Mouse (Mus musculus) CD4-positive helper T cell, adult 2 months (primary cell): ENCODE results near the gene Crb2.

Experiments used
- DNase-seq: peaks from one replicate; pipeline ENCODE4 v3.0.0-alpha.2; 2012; ENCODE audit warnings: low read depth, missing footprints, low spot score

Gene Crb2

DNA sequence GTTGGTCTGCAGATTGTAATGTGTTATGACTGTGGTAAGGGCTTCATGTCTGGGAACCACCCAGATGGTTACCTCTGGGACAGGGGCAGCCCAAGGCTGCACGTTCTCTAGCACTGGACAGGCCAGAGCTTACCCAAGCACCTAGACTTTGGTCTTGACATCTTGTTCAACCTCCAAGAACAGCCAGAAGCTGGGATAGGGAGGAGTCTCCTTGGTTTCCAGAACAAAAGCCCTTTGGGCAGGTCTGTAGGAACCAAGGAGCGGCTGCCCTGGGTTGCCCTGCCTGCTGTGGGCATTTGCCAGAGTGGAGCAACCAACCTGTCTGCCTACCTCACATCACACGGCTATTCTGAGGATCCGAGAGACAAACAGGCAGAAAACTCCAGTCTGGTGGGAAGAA lies 21.0 kb downstream of the Crb2 start:
- no peak for DNase-seq

DNA sequence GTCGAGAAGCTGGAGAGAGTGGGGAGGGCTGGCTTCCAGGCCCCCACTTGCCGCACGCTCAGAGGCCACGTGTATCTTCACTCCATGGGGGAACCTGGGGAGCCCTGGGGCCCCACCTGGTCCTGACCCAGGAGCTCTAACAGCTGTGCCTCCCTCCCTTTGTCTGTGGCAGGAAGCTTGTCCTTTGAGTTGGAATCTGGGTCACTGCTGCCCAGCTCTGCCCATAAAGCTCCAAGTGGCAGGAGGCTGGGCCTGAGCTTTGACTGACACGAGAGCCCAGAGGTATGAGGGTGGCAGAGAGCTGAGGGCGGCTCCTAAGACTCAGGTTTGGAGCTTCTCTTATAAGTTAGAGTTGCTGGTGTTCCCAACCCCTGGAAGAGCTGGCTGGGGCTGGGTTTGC lies 23.1 kb downstream of the Crb2 start:
- DNase-seq, result no peak

DNA sequence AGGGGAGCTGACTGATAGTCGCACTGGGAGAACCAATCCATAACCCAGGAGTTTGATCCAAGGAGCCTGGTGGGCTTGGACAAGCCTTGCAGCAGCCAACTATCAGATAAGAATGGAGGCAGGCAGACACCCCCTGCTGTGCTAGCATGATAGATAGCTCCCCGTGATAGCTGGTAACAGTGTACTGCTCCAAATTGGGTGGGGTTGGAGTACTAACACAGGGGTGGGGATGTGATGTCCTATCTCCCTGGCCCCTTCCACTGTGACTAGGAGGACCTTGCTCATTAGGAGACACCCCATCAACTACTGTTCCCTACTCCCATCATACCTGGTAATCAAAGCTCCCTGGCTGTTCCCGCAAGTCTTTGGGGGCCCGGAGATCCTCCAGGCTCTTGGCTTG lies 25.6 kb downstream of the Crb2 start:
- no peak for DNase-seq

DNA sequence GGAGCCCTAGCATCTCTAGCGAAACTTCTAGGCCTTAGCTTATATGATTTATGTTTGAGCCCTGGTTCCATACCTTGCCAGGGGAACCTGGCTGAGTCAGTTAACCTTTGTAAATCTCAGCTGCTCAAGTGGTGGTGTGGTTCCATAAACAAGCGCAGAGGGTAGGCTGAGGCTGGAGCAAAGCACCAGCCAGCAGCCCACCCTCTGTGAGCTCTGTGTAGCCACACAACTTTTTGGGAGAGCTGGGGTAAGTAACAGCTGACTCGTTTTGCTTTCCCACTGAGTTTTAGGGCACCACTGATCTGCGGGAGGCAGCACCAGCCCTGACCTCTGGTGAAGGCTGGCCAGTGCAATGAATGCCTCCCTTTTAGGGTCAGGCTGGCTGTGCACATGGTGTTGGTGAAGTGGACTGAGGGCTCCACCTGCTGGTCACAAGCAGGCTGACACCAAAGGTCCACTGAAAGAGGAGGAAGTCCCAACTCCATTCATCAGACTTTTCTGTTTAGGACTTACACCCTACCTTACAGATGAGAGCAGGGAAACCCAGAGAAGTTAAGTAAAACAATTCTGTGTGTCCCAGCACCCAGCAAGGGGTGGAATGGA lies 26.7 kb downstream of the Crb2 start:
- peak; percentile 40 for DNase-seq

DNA sequence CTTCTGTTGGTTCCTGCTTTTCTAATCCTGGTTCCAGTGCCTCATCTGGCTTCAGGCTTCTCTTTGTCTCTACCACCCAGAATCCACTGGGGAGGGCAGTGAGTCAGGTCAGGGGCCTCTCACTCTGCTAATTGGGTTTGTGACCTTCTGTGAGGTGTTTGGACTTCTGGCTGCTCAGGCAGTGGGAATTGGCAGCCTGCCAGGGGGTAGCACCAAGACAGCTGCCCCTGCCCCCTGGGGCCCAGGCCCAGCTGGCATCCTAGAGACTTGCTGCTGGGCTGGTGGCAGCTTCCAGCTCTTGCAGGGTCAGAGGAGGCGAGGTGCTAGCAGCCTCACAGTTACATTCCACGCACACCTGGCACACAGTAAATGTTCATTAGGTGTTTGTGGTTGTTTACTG lies 35.6 kb downstream of the Crb2 start:
- DNase-seq, result no peak

DNA sequence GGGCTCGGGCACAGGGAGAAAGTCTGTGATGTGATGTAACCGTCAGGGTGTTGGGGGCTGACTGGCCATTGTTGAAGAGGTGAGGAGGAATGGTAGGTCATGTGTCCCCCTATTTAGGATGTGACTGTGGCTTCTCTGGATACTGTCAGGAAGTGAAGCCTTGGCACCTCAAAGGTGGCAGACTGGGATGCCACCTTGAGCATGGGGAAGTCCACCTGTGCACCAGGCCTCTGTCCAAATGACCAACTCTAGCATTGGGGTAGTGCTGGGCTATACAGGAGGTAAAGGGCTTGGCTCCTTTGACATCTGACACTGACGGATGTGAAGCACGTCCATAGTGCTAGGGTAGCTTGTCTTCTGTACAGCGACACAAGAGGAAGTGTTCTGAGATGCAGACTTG lies 36.4 kb downstream of the Crb2 start:
- DNase-seq, result no peak

DNA sequence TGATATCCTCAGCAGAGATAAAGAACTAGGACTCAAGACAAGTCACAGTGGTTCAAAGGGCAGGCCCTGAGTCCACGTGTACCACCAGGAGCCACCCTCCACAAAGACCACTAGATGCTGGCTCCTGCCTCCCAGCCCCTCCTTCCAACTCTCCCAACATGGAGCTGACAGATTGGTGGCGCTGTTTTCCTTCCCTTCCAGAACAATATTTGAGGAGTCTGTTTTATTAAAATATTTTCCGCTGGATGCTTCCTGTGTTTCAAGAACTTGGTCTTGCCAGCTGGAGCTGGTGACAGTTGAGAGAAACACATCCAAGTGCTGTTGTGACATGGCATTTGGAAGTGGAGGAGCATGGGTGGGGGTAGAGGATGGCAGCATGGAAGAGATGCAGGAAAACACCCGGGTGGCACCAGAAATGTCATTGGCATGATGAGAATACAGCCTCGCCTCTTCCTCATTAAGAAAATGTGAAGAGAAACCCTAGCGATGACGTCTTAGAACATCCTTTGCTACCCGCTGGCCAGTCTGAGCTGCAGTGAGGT lies 38.8 kb downstream of the Crb2 start:
- no peak for DNase-seq

DNA sequence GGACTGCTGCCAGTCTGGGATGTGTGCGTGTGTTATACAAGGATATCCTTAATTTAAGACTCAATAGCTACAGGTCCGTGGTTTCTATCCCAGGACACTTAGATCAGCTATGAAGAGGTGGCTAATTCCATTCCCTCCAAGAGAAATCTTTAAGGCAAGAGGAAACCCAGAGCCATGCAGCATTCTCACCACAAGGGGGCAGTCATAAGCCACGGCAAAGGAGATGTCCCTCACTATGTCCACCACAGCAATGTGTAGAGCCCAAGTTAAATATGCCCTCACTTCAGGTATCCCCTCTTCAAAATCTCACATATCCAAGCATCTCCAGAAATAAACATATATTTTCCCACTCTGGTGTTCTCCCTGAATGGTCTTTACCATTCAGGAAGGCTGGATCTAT lies 39.6 kb downstream of the Crb2 start:
- peak; percentile 37 for DNase-seq

DNA sequence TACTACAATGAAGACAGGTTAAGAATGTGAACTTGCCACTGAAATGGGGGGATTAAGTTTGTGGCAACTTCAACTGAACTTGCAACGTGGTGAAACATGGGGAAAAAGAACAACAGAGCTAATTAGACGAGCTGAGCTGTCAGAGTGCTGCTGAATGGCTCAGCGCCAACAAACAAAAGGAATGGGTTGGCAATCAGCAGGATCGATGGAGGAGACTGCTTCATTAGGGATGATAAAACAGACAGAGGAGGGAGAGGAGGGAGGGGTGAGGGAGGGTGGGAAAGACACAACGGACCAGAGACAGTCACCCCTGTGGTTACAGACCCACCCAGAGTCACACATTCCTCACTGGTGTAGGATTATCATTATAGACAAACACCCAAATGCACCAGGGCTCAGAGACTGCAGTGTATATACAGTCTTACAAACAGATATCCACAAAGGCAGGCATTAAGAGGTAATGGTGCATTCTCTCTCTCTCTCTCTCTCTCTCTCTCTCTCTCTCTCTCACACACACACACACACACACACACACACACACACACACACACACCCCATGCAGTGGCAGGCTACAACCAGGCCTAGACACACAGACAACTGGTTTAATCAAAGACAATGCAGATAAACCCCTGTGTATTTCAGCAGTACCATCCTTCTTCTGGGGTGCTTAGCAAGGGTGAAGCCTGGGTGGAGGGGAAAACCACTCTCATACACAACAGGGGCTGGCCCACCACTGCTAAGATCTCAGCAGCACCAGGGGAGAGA lies 42.9 kb downstream of the Crb2 start:
- no peak for DNase-seq

DNA sequence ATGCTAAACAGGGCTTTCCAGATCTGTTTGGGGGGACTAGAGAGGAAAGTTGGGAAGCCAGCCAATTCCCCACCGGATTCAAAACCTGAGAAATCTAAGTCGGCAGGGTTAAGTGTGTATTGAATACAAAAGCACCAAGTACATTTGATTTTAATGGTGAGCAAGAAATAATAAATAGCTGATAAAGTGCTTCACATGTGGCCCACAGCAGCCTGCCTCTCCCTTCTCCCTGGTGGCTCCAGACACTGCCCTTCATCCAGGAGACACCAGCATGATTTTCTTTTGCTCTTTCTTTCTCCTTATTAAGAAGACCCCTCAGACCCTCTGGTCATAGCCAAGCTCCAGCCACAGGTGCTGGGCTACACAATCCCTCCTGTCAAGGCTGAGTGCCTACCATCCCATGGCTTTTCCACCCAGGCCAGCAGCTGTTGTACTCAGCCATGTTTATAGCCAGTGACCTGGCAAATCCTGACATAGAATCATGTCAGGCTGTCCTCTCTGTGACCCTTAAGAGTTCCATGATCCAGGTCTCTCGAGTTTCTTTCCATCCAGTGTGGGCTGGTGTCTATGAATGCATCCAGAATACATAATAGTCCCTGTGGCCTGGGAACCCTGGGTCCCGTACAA lies 43.6 kb downstream of the Crb2 start:
- DNase-seq, result no peak

DNA sequence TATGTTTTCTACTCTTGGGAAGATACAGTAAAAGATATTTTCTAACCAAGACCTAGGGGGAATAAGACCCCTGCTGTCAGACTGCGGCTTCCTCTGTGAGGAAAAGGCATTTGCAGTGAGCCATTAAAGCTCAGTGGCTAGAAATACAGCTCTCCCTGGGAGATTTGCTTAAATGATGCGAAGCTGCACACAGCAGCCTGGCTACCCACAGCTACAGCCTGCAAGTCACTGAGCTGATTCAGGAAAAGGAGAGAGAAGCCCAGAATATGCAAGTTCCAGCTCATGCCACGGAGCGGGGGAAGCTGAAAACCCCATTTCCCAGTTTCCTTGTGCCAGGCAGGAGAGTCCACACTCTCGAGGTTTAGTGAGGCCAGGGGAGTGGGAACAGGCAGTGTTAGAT lies 46.1 kb downstream of the Crb2 start:
- no peak for DNase-seq

DNA sequence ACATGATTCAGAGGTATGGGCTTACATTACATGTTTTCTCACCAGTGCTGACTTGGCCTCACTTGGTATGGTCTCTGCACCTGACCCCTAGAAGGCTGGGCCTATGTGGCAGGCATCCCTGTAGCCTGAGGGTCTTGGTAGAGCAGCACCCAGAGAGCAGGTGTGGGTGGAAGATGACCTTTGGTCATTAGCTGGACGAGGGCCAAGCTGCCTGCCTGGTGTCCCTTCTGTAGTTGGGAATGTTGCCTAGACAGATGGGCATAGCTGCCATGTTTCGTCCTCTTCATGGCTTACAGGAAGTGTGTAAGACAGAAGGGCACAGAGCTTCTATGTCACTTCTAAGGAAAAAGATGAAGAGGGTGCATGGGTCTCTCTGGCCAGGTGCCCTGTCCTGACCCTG lies 47.8 kb downstream of the Crb2 start:
- no peak for DNase-seq

DNA sequence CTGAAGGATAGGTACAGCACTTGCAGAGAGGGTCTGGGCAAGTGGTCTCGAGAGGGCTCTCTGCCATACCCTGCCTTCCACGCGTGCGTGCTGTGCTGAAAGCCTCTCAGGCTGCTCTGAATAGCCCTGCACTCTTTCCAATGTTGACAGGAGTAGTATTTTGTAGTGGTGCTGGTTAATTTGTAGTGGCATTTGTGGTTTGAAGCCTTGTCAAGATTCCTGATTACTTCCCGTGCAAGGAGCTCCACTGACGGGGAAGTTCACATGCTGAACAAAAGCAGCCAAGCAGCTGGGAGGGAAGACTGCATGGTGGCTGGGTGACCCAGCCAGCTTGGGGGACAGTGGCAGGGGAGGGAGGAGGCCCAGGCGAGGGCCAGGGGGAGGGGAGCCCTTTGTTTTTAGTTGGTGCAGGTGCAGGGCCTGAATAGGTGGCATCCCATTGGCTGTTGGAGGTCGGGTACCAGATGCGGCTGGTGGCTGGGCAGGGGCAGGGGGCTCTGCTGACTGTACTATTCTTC lies 53.8 kb downstream of the Crb2 start:
- no peak for DNase-seq

DNA sequence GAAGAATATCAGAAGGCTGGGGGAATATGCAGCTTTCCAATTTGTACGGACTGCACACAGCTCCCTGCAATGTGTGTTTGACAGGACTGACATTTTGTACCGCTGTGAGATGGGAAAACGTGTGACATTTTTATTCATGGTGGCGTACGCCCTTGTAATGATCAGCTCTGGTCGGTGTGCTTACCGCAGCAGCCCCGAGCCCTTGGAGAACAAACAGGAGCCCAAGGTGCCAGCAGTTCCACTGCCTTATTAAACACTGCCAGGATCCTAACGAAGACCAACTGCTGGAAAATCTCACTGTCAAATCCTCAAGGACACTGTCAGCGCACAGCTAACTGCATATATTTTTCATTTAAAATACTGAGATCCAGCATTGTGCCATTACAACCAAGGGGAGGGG lies 56.2 kb downstream of the Crb2 start:
- DNase-seq, result no peak

DNA sequence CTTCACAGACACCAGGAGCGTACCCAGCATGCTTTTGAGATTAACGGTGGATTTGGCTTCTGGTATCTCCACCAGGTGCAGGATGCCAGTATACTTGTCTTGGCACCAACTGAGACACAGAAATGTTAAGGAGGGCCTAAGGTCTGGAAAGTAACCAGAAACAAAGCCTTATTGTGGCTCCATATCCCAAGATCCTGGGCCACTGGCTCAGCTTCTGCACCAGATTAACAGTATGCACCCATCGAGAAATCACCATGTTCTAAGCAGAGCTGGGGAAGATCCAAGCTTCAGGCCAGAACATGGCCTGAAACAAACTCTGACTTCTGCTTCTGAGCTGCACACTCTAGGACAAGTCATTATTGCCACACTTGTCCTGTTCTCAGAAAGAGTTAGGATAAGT lies 60.9 kb downstream of the Crb2 start:
- no peak for DNase-seq

DNA sequence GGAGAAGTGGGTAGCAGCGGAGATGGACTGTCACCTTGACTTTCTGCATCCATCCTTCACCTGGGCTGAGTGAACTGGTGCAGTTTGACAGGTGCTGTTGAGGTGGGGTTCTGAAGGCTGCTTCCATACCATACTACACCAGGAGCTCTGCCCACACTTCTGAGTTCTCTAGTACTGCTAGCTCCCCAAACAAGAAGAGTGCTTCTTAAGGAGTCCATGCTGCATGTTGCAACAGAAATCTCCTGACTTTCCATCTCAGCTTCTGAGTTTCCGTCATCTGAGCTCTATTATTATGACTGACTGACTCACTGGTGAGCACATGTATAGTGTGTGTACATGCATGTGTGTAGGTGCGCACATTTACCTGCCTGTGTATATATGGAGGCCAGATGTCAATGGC lies 61.5 kb downstream of the Crb2 start:
- no peak for DNase-seq

DNA sequence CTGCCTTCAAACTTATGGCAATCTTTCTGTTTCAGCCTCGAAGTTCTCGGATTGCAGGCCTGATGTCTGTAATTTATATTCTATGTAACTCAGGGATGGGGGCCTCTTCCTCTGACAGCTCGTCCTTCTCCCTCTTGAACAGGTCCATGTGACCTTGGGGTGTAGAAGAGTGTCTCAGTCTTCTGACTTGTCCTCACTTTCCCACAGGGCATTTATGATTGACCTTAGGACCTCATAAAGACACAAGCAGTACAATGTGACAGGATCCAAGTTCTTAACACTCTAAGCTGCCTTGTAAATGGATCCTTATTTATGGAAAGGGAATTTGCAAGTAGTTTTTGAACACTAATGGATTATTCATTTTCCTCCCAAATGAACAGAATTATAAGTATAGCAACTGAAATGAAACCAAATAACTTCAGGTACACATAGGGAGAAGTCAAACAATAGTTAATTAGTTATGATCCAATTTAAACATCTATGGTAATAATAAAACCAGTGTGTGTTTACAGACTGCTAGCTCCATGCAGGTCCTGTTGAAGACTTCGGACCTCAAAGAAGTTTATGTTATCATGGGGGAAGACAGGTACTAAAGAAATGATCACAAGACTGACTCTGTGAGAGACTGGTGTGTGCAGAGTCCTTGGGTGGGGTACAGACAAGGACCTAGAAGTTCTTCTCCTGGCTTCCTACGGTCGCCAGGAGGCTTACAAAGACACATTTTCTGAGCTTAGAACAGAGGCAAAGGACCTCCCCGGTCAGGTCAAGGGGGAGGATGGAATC lies 62.3 kb downstream of the Crb2 start:
- DNase-seq, result no peak

DNA sequence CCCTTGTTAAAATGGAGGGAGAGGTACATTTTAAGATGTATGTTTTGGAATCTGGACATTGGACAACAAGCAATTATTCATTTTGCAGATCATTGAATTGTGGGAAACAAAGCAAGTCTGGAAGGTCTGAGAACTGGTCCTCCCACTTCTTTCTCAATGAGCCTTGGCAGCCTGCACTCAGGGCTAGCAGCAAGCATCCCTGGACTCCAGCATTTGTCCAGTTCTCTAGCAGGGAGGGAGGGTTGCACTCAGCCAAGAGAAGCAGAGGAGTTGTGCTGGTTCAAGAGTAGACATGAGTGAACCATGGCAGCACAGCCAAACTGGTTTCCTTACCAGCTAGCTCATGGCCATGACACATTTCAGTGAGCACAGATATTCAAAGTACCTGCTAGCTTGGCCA lies 63.9 kb downstream of the Crb2 start:
- DNase-seq, result no peak

DNA sequence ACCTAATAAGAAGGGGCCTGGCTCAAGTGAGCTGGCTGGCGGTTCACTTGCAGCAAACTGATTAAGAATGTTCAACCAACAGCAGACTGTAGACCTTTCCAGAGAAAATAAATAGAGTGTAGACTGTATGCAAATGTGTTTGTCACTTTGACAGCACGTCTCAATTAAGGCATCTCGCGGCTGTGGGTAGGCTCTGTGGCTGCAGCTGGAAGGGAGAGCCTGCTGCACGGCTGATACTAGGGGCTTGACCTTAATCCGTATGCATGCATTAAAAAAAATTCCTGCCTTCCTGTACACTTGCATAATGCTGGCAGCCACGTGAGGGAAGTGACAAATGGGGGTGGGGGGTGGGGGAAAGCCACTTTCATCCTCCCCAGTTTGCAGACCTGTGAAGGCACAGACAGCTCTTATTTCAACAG lies 66.1 kb downstream of the Crb2 start:
- no peak for DNase-seq

DNA sequence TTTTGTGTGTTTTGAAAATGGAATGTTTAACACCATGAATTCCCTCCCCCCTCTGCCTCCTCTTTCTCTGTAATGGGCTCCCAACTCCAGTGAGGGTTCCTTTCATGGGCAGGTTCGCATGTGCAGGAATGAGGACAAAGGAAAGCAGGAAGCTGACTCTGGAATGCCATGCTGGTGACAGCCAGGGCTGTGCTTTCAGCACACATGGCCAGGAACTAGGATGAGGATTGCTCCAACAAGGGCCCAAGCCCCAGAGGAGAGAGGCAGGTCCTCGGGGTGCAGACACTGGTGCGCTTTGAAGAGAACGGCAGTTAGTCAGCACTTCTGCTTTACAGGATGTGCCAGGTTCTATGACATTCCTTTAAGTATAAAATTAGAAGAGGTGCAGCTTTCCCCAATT lies 66.7 kb downstream of the Crb2 start:
- no peak for DNase-seq
